Mouse (Mus musculus): ENCODE results near the gene Tes. TPM values are rescaled to one million over a fixed set of nuclear protein-coding genes. Genes with fewer than 3 reads are reported as not detected.

Gene Tes
- polyA plus RNA-seq, 1 experiment from 2014 or later, result 37.8 TPM

DNA sequence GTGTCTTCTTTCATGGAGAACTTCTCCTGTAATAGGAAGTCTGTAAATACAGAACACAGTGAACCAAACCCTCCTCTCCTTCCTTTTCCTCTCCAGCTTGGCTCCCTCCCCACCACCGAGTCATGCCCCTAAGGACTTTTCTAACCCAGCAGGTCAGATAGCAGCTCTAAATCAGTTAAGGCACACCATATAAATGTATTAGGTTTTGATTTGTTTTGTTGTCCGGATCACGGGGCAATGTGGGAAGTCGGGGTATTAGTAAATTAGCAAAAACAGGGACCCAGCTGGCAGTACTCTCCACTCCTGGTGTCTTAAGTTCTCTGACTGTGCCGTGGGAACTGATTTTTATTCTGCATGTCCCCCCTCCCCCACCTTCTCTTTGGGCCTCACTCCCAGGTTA is 14.4 kb downstream of the Tes start:
- Histone ChIP-seq H3K27me3 (no peaks in the 10 kb centered on the region), H3K36me3 (no peaks in the 10 kb centered on the region), H3K9me3 (replicated peaks) (no peaks in the 10 kb centered on the region), H3K4me3 (replicated peaks) (no peak overlapping the region), H3K27ac (replicated peaks) (no peak overlapping the region), H3K9ac (no peak overlapping the region), H3K4me2 (replicated peaks) (no peak overlapping the region), H3K4me1 (peaks cover 15% of the 10 kb centered on the region)
- no peak for ATAC-seq (ENCODE audit: insufficient number of reproducible peaks, low FRiP score, low TSS enrichment, low read depth)
- WGBS, result 26% methylated on average over 5 of the region's 5 CpGs

DNA sequence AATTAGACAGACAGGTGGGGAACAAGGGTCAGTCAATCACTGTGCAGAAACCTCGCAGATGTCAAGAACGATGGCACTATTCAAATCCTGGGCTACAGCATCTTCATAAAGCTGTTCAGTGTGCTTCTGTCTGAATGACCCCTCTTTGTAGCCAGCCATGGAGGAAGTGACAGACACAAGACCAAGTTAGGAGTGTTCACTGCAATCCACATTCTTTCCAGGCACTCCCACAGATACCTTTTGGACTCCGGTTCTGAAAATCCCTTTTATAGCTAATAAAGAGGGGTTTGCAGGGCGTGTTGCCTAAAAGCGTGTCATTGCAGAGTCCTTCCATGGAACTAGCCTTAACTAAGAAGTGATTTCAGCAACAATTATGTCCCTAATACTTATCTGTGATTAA is 14.9 kb downstream of the Tes start:
- Histone ChIP-seq H3K4me1 (peaks cover 15% of the 10 kb centered on the region), H3K9ac (no peak overlapping the region), H3K4me3 (replicated peaks) (no peak overlapping the region), H3K9me3 (replicated peaks) (no peaks in the 10 kb centered on the region), H3K4me2 (replicated peaks) (no peak overlapping the region), H3K27ac (replicated peaks) (no peak overlapping the region), H3K27me3 (no peaks in the 10 kb centered on the region), H3K36me3 (no peaks in the 10 kb centered on the region)
- no peak for ATAC-seq (ENCODE audit: insufficient number of reproducible peaks, low FRiP score, low TSS enrichment, low read depth)
- WGBS, result 55% methylated on average over 5 of the region's 5 CpGs

DNA sequence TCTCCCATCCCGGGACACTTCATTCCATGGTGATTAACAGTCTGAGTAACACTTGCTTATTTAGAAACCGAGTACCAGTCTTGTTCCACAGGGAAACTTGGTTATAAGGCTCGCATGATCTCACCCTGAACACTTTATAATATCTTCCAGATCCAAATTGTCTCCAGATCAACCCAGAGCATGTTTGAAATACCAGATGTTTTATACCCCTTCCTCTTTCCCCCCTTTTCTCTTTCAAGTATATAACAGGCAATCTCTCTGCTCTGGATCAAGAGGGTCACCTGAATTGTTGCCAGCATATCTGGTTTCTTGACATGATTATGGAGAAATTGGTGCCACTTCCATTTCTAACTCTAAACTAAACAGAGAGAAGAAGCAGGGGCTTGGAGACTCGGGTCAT is 17.3 kb downstream of the Tes start:
- Histone ChIP-seq H3K9me3 (replicated peaks) (no peaks in the 10 kb centered on the region), H3K9ac (no peak overlapping the region), H3K36me3 (no peaks in the 10 kb centered on the region), H3K4me1 (peaks cover 15% of the 10 kb centered on the region), H3K4me3 (replicated peaks) (no peak overlapping the region), H3K4me2 (replicated peaks) (no peak overlapping the region), H3K27me3 (no peaks in the 10 kb centered on the region), H3K27ac (replicated peaks) (no peak overlapping the region)
- 28% methylated on average over 4 of the region's 4 CpGs for WGBS
- no peak for ATAC-seq (ENCODE audit: insufficient number of reproducible peaks, low FRiP score, low TSS enrichment, low read depth)

DNA sequence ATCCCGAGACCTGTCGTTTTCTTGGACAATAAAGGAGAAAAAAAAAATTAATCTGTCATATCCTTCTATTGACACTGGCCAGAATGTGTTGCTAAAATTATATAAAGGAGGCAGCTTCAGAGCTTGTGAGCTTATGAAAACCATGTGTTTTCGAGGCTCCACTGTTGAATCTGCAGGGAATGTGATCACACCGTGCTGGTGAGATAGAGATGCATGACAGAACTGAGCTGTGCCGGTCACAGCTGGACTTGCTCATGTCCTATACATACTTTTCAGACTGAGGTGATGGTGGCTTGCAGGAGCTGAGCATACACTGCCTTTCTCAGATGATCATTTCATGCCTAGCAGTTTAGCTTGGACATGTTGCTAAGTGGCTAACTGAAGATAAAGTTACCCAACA is 17.9 kb downstream of the Tes start:
- H3K4me1 ChIP-seq, result peaks cover 10% of the 10 kb centered on the region
- H3K27me3 ChIP-seq, result no peaks in the 10 kb centered on the region
- no peak overlapping the region for H3K27ac ChIP-seq (replicated peaks)
- H3K4me3 ChIP-seq (replicated peaks), result no peak overlapping the region
- H3K9ac ChIP-seq, result no peak overlapping the region
- no peak for ATAC-seq (ENCODE audit: insufficient number of reproducible peaks, low FRiP score, low TSS enrichment, low read depth)
- no peaks in the 10 kb centered on the region for H3K36me3 ChIP-seq
- H3K9me3 ChIP-seq (replicated peaks), result no peaks in the 10 kb centered on the region
- H3K4me2 ChIP-seq (replicated peaks), result no peak overlapping the region
- WGBS, result 40% methylated on average over 5 of the region's 5 CpGs

DNA sequence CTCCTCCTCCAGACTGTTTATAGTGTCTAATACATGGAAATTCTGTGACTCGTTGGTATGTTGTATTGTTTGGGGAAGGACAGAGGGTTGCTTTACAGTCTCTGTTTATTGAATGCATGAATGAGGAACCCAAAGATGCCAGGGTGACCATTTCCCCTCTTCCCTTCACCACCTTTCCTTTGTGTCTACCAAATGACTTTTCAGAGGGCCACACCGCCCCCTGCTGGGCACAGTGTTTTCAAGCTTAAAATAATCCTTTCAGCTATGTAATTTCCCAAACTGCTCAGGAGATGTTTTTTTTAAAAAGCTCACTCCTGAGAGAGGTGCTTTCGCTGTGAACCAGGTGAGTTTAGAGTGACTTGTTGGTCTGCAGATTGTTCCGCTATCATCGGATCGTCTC is 22.5 kb downstream of the Tes start:
- no peaks in the 10 kb centered on the region for H3K27me3 ChIP-seq
- no peak overlapping the region for H3K4me3 ChIP-seq (replicated peaks)
- no peak overlapping the region for H3K9ac ChIP-seq
- no peaks in the 10 kb centered on the region for H3K9me3 ChIP-seq (replicated peaks)
- ATAC-seq (ENCODE audit: insufficient number of reproducible peaks, low FRiP score, low TSS enrichment, low read depth), result no peak
- no peak overlapping the region for H3K27ac ChIP-seq (replicated peaks)
- no peaks in the 10 kb centered on the region for H3K36me3 ChIP-seq
- 64% methylated on average over 6 of the region's 6 CpGs for whole genome bisulfite sequencing
- no peak overlapping the region for H3K4me2 ChIP-seq (replicated peaks)
- 0 out of 2 replicates have a peak, but pooled peaks cover under 1% of the 10 kb centered on the region for H3K4me1 ChIP-seq

DNA sequence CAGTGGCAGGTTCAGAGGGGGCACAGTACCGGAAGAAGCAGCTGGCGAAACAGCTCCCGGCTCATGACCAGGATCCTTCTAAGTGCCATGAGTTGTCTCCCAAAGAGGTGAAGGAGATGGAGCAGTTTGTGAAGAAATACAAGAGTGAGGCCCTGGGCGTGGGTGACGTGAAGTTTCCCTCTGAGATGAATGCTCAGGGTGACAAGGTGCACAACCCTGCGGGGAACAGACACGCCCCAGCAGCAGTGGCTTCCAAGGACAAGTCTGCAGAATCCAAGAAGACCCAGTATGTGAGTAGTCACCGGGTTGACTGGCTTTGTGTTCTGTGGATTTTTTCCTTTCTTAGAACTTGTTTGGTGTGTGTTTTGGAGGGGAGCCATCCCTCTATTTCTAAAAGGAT is 32.4 kb downstream of the Tes start:
- Histone ChIP-seq H3K27me3 (no peaks in the 10 kb centered on the region), H3K4me2 (replicated peaks) (no peak overlapping the region), H3K4me3 (replicated peaks) (no peak overlapping the region), H3K9ac (no peak overlapping the region), H3K27ac (replicated peaks) (no peak overlapping the region), H3K36me3 (peaks cover 7% of the 10 kb centered on the region; the same call in 1 of the 2 replicates), H3K9me3 (replicated peaks) (no peaks in the 10 kb centered on the region), H3K4me1 (no peaks in the 10 kb centered on the region)
- 86% methylated on average over 8 of the region's 8 CpGs for WGBS
- ATAC-seq (ENCODE audit: insufficient number of reproducible peaks, low FRiP score, low TSS enrichment, low read depth), result no peak

DNA sequence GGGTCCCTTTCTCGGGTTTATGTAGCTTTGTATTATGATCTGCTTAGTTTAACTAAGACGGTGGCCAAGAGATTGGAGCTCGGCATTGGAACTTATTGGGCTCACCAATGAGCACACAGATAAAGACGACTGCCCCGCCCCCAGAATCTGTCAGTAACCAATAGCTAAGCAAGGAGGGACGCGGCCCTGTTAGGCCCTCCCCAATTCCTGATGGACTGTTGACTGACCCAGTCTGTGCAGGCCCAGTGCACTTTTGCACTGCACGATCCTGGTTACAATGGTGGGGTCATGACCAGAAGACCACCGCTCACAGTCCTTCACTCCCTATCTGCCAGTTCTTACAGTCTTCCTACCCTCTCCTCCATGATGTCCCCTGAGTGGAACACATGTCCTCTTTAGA is 33.6 kb downstream of the Tes start:
- Histone ChIP-seq H3K27me3 (no peaks in the 10 kb centered on the region), H3K36me3 (peaks cover 7% of the 10 kb centered on the region; the same call in 1 of the 2 replicates), H3K27ac (replicated peaks) (no peak overlapping the region), H3K4me1 (no peaks in the 10 kb centered on the region), H3K9ac (no peak overlapping the region), H3K4me2 (replicated peaks) (no peak overlapping the region), H3K4me3 (replicated peaks) (no peak overlapping the region), H3K9me3 (replicated peaks) (no peaks in the 10 kb centered on the region)
- no peak for ATAC-seq (ENCODE audit: insufficient number of reproducible peaks, low FRiP score, low TSS enrichment, low read depth)
- 90% methylated on average over 9 of the region's 9 CpGs for WGBS

DNA sequence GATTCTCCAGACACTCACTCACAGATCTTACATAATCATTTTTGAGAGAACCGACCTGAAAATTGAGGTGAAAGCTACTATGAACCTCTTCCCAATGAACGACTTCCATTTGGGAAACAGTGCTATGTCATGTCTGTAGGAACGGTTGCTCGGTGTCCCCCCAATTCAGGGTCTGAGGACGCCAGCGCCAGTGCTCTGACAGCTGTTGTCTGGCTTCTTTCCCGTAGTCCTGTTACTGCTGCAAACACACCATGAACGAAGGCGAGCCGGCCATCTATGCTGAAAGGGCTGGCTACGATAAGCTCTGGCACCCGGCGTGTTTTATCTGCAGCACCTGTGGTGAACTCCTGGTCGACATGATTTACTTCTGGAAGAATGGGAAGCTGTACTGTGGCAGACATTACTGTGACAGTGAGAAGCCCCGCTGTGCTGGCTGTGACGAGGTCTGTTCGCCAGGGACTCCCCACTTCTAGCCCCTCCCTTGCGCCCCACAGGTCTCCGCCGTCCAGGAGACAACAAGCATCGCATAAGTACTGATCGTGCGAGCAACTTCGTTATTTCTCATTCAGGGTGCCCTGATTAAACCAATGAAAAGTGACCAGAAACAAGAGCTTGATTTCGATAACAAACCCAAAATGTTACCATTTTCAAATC is 34.7 kb downstream of the Tes start:
- no peaks in the 10 kb centered on the region for H3K27me3 ChIP-seq
- no peak overlapping the region for H3K9ac ChIP-seq
- no peaks in the 10 kb centered on the region for H3K4me1 ChIP-seq
- H3K36me3 ChIP-seq, result peaks cover 10% of the 10 kb centered on the region; the same call in 1 of the 2 replicates
- no peak overlapping the region for H3K27ac ChIP-seq (replicated peaks)
- 84% methylated on average over 25 of the region's 25 CpGs for WGBS
- no peak for ATAC-seq (ENCODE audit: insufficient number of reproducible peaks, low FRiP score, low TSS enrichment, low read depth)
- no peak overlapping the region for H3K4me2 ChIP-seq (replicated peaks)
- H3K9me3 ChIP-seq (replicated peaks), result no peaks in the 10 kb centered on the region
- H3K4me3 ChIP-seq (replicated peaks), result no peak overlapping the region

DNA sequence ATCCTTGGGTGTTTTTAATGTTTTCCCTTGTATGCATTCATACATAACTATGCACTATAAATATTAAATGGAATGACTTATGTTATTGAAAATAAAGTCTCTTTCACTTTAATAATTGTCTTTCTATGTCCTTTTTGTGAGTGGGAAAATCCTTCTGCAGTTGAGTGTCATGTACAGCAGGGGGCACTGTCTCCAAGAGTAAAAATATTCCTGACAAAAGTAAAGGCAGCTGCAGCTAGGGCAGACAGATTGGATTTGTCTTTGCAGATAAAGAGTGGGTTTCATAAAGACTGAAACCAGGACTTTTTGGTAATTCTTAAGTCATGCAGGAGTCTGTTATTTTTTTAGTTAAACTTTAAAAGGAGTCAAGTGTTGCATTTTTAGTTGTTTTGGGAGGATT is 40.8 kb downstream of the Tes start:
- Histone ChIP-seq H3K27me3 (no peaks in the 10 kb centered on the region), H3K4me1 (no peaks in the 10 kb centered on the region), H3K36me3 (peaks cover 10% of the 10 kb centered on the region), H3K4me3 (replicated peaks) (no peak overlapping the region), H3K9me3 (replicated peaks) (no peaks in the 10 kb centered on the region), H3K27ac (replicated peaks) (no peak overlapping the region), H3K9ac (no peak overlapping the region), H3K4me2 (replicated peaks) (no peak overlapping the region)
- no peak for ATAC-seq (ENCODE audit: insufficient number of reproducible peaks, low FRiP score, low TSS enrichment, low read depth)

DNA sequence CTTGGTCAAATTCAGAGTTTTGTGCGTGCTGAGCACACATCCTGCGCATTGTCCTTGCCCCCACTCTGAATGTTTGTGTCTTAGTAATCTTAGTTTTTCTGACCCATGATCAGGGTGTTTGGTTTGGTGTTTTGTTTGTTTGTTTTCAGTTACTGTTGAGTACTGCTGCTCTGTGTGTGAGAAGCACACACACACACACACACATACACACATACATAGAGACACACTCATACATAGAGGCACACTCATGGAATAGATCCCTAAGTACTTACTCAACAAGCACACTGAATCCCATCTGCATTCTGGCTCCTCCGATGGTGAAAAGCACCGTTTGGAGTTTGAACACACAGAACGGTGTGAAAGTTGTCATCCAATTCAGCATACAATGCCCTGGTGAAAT is 41.5 kb downstream of the Tes start:
- Histone ChIP-seq H3K9ac (no peak overlapping the region), H3K9me3 (replicated peaks) (no peaks in the 10 kb centered on the region), H3K27me3 (no peaks in the 10 kb centered on the region), H3K4me3 (replicated peaks) (no peak overlapping the region), H3K4me2 (replicated peaks) (no peak overlapping the region), H3K27ac (replicated peaks) (no peak overlapping the region), H3K36me3 (peaks cover 7% of the 10 kb centered on the region; the same call in 1 of the 2 replicates), H3K4me1 (no peaks in the 10 kb centered on the region)
- 93% methylated on average over 5 of the region's 5 CpGs for WGBS
- ATAC-seq (ENCODE audit: insufficient number of reproducible peaks, low FRiP score, low TSS enrichment, low read depth), result no peak

DNA sequence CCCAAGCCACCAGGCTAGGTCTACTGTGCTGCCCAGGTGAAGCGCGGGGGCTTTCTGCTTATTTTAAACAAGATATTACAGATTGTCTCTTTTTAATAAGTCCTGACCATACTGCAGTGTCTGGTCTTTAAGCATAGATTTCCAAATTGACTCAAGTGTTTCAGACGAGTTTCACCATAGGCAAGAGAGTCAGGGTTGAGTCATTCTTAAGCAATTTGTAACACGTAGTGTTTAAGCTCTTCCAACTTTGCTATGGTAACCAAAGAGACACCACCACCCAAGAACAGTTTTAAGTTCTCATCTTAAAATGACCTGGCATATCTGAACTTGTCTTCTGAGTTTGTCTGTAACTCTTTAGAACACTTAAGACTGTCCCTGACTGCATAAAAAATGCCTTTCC is 44.3 kb downstream of the Tes start:
- no peaks in the 10 kb centered on the region for H3K27me3 ChIP-seq
- H3K4me1 ChIP-seq, result no peaks in the 10 kb centered on the region
- 66% methylated on average over 4 of the region's 4 CpGs for WGBS
- H3K36me3 ChIP-seq, result peaks cover 7% of the 10 kb centered on the region; the same call in 1 of the 2 replicates
- no peak for ATAC-seq (ENCODE audit: insufficient number of reproducible peaks, low FRiP score, low TSS enrichment, low read depth)
- H3K4me3 ChIP-seq (replicated peaks), result no peak overlapping the region
- 0 out of 2 replicates have a peak overlapping the region, but pooled peaks have one; percentile 28 for H3K27ac ChIP-seq (replicated peaks)
- H3K4me2 ChIP-seq (replicated peaks), result no peak overlapping the region
- no peaks in the 10 kb centered on the region for H3K9me3 ChIP-seq (replicated peaks)
- H3K9ac ChIP-seq, result no peak overlapping the region

DNA sequence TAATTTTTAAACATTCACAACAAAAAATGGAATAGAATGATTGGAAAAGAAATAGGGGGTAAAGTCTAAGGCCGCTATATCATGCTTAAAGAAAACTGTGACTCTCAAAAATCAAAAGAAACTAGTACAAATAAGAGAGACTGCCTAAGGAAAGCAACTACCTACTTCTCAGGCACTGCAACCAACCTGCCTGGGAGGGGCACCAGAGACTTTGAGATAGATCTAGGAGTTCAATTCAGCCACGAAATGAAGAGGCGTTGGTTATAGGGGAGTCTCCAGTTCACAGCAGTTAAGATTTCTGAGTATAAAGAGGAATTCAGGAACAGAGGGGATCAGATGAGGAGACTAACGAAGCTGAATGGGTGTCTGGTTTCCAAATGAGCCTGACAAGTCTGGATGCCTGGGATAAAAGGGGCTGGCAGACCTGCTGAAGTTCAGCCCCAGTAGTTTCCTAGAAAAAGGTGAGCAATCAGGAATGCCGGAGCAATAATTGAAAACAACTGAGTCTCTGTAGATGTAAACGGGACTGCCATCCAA is 45.7 kb downstream of the Tes start:
- Histone ChIP-seq H3K9me3 (replicated peaks) (no peaks in the 10 kb centered on the region), H3K27ac (replicated peaks) (no peak overlapping the region), H3K4me1 (no peaks in the 10 kb centered on the region), H3K27me3 (no peaks in the 10 kb centered on the region), H3K4me2 (replicated peaks) (no peak overlapping the region), H3K36me3 (no peaks in the 10 kb centered on the region), H3K9ac (no peak overlapping the region), H3K4me3 (replicated peaks) (no peak overlapping the region)
- ATAC-seq (ENCODE audit: insufficient number of reproducible peaks, low FRiP score, low TSS enrichment, low read depth), result no peak
- 47% methylated on average over 6 of the region's 6 CpGs for WGBS

Data from embryonic facial prominence, embryonic 15.5 days (tissue).